Mouse (Mus musculus): ENCODE measurements around the gene Ptcd2. TPM values are rescaled to one million over a fixed set of nuclear protein-coding genes. Genes with fewer than 3 reads are reported as not detected.

The Ptcd2 gene
- total RNA-seq, 4 experiments from 2014 or later: 26.4 to 35.2 (median 29.1) TPM

DNA sequence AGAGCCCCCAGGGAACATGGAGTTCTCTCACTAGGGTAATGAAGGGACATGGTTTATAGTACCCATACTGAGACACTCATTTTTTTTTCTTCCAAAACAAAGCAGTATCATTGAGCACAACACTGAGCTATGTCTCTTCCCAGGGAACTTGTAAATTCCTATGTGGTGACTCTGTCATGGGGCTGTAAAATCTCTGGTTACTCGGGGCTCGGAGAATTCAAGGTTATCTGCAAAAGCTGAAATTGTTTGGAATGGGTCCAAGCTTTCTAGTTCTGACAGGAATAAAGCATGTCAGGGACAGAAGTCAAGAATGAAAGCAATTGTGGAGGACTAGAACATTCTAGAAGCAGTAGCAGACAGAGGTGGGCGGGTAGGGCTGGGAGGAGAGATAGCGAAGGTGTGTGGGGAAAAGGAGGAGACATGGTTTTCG lies 36.6 kb downstream of the Ptcd2 start:
- DNase-seq (ENCODE audit: low spot score in 2 of 2): no peak

DNA sequence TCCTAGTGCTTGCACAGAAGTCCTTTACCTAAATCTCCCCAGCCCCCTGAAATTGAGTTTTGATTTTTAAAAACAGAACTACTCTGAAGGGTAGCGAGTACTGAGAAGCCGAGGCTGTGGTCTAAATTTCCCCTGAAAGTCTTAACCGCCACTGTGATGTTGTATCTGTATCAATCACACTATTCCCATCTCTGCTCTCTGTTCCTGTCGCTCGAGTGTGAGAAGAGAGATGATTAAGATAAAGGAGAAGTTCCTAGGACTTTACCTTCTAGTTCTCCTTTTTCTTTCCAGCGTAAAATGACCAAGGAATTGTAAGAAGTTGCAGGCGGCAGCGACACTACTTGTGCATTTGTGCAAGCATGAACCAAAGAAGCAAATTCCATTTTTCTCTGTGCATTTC lies 38.3 kb downstream of the Ptcd2 start:
- no peak for DNase-seq (ENCODE audit: low spot score in 2 of 2)

DNA sequence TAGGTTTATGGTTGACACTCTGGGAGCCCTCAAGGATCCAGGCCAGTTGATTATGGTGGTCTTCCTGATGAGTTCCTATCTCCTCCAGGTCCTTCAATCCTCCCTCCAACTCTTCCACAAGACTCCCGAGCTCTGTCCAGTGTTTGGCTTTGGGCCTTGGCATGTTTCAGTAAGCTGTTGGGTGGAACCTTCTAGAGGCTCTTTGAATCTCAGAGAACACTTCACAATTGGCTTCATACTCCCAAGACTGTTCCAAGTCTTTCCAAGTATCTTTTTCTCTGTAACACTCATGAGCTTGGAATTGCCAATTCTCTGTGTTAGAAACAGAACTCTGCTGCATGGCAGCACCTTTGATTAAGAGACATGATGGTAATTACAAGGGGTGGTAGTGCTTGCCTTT lies 39.3 kb downstream of the Ptcd2 start:
- no peak for DNase-seq (ENCODE audit: low spot score in 2 of 2)

DNA sequence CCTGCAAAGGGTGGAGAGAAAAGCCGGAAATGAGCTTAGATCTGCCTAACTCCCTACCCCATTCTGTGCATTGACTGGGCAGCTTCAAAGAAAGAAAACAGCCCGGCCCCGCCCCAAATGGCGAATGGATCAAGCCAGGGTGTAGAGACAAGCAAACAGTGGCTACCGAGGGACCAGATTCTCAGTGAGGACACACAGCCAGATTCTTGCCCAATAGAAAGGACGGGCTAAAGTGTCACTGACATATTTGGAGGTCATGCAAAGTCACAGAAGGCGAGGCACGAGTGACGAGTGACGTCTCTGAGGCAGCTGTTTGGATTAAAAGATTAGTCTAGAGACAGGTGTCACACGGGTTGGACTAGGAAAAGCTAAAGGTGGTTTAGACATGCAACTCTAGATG lies 40.1 kb downstream of the Ptcd2 start:
- no peak for DNase-seq (ENCODE audit: low spot score in 2 of 2)

DNA sequence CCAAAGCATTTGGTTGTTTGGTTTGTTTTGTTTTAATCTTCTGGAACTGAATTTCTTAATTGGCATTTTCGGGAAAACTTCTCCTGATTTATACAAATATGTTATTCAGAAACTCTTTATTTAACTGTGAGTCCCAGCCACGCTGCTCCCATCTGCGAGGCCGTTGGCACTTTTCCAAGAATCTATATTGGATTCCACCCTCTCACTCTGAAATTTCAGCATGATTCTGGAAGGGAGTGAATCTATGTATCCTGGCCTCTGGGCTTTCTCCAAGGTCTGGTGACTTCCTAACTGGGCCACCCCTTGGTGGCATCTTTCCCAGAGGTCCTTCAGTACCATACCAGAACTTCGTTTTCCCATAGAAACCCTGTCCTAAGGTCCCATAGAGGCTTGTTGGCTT lies 40.7 kb downstream of the Ptcd2 start:
- peak; percentile 32 to 58 for DNase-seq (ENCODE audit: low spot score in 2 of 2)

DNA sequence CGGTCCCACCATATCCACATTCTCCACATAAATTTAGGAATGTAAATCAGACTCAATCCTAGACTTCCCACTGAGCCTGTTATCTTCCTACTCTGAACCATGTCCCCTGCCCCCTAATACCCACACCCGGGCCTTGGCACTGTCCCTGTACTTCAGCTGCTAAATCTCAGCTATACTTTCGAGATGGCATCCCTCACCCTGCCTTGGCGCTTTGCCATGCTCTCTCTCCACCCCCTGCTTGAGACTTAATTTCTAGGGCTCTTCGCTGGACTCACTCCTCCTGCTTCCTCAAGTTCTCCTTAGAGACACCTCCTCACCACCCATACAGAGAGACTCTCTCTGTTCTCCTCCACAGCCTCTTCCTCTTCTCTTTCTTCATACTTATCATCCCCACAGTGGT lies 44.6 kb downstream of the Ptcd2 start:
- no peak for DNase-seq (ENCODE audit: low spot score in 2 of 2)

DNA sequence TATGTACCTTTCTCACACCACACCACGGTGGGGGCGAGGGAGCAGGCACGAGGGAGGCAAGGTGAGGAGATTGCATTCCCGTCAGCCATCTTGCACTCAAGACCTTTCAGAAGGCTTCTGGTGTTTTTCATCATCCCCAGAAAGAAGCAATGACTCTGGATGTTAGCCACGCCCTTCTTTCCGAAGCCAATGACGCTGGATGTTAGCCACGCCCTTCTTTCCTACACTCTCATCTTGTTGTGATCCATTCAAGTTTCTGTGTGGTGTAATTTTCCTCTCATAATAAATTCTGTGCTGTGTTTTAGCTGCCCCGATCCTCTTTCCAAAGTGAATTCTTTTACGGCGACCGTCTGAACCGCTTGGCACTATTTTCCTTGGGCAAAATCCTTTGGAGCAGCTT lies 50.3 kb downstream of the Ptcd2 start:
- no peak for DNase-seq (ENCODE audit: low spot score in 2 of 2)

DNA sequence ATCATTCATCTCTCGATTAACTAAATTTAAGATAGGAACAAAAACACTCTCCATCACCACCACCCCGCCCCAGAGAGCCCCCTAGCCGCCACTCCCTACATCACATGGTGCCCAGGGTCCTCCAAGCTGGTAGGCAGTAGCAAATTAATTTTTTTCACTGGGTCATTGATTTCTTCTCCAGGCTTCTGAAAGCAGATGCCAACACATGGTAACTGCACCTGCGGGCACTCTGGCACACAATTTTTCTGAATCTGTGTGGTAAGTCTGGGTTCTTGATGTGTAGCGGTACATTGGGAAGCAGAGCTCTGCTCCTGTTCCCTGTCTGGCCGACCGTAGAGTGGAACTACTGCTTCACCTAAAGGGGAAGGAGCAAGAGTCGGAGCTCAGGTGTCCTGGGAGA lies 53.7 kb downstream of the Ptcd2 start:
- no peak for DNase-seq (ENCODE audit: low spot score in 2 of 2)

DNA sequence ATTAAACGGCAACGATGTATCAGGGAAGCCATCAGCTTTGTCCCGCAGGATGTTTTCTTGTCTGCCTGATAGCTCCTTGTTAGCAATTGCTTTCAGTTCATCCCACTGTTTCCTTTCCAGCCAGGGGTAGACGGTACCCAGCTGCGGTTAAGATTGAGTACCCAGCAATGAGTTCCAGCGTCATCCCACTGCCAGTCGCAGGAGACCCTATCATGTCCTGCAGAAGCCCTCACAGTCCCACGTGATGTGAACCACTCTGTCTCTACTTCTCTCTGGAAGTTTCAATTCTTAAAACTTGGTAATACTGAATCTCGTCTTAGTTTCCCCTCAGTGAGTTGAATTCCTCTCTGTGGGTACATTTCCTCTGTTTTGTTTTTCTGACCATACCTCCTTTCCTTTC lies 56.7 kb downstream of the Ptcd2 start:
- no peak for DNase-seq (ENCODE audit: low spot score in 2 of 2)

DNA sequence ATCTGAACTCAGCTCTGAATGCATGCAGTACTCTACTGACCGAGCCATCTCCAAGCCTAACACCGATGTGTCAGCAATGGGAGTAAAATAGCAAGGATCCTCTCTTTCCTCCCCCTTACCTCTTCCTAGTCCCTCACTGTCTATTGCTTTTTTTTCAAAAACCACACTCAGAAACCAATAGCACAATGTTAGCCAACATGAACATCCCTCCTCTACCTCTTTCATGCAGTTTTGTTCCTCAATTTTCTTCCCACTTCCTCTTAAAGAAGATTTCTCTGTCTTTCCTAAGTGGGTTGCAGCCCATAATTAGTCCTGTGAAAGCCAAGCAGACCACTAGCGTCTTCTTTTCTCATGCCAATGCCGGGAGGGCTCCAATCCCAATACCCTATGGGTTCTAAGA lies 57.3 kb downstream of the Ptcd2 start:
- DNase-seq (ENCODE audit: low spot score in 2 of 2): no peak

DNA sequence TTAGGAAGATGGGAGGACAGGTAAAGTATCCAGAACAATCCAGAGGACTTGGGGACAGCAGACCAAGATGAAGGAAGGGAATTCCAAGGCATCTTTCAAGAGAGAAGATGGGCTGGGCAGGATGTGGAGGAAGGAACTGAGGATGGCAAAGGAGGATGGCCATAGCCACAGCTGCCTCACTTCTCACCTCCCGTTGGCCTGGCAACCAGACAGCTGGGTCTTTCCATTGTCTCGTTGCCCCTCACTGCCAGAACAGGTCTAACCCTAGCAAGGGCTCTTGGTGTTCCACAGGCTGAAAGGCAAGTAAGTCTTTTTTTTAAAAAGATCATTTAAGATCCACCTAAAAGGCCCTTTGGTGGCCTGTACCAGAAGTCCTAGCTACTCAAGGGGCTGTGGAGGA lies 59.3 kb downstream of the Ptcd2 start:
- DNase-seq (ENCODE audit: low spot score in 2 of 2): no peak

DNA sequence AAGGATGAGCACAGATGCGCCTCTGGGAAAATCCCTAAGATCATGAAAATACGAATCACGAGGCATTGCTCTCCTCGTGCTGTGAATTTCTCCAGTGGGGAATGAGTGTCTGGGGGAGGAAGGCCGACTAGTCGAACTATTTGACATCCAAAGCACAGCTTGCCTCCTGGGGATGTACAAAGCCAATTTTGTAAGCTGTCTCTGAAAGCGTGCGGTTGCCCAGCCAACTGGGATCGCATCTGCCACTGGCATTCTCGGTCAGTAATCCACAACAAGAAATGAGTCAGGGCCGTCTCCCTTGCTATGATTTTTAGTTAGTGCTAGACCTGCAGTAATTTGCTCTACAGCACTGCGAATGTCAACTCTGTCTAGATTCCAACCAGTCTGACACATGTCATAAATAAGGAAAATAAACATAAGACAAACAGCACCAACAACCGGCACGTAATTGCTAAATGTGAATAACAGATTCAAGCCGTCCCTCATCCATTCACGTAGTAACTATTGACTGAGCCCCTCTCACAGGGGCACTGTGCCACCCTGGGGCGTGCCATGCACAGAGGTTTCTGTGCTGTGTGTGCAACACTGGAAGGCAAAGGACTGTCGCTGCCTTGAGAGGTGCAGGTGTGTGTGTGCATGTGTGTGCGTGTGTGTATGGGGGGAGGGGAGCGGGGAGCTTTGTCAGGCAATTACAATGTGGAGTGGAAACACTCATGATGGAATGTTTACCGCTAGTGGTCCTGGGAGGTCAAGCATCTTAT lies 59.9 kb downstream of the Ptcd2 start:
- peak; percentile 81 to 88 for DNase-seq (ENCODE audit: low spot score in 2 of 2)

DNA sequence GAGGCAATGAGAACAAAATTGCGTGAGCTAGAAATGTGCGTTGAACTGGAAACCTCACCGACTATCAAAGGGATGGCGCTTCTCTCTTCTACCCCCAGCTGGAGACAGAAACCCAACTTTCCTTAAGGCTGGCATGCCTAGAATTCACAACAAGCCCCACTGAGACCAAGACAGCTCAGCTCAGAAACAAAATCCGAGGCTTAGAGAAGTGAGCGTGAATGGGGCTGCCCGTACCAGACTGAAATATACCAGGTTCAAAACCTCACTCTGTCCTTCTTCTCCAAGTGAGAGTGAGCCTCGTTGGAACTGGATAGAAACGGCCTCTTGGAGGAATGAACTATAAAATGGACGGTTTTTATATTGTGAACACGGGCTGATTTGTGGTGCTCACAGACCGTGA lies 60.6 kb downstream of the Ptcd2 start:
- DNase-seq (ENCODE audit: low spot score in 2 of 2): no peak

DNA sequence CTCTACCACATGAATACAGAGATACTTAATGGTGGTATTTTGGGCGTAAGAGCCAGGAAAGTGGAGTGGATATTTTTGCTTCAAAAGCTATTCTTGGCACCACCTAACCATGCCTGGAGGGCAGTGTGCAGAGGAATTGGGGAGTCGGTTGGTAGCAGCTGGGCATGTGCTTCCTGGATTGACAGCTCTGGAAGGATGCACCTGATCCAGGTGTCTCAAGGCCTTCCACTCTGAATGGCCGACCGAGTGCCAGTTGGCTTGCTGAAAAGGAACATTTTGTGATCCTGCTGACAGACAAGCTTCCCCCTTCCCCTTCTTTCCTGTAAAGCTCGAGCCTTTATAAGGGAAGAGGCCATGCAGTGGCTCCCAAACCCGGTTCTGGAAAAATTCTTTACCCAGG lies 61.5 kb downstream of the Ptcd2 start:
- no peak for DNase-seq (ENCODE audit: low spot score in 2 of 2)

DNA sequence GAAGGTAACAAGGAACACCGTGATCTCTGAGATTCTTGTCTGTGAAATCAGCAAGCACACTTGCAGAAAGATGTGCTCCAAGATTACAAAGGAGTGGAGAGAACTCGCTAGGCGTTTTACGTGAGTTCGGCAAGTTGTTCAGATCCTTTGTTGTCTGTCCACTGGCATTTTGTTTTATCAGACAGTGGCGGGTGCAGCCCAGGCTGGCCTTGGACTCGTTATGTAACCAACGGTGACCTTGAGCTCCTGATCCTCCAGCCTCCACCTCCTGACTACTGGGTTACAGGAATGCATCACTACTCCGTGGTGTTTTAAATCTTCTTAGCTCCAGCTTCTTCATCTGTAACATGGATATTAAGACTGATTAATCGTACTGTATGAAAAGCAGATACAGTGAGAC lies 65.2 kb downstream of the Ptcd2 start:
- no peak for DNase-seq (ENCODE audit: low spot score in 2 of 2)

DNA sequence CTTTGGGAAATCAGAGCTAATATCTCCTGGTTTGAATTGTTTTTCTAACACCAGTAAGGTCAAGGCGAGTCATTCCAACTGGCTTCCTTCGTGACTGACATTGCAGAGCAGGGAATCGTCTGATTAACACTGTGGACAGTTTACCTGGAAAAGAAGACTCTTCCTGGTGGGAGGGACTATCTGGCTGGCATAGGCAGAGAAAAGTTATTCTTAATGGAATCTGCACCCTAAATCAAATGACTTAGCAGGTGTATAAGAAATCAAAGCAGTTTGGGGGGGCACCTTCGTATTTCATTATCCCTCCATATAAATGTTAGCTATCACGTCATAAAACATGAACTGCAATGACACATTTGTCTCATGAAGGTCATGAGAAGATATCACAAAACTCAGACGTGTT lies 66.0 kb downstream of the Ptcd2 start:
- DNase-seq (ENCODE audit: low spot score in 2 of 2): no peak

DNA sequence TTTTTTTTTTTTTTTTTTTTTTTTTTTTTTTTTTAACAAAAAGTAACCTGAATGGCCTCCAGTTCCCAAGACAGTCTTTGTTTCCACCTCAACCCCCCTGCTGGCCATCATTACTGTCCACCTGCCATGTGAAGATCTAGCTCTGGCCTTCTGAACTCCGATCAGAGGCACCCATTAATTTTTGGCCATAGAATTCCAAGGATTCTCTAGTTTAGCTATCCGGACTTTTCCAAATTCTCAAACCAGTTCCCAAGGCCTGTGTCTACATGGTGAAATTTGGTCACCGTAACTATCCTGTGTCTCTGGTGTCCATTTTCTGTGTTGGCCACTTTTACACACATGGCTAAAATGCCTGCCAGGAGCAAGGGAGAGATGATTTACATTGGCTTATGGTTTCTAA lies 67.0 kb downstream of the Ptcd2 start:
- no peak for DNase-seq (ENCODE audit: low spot score in 2 of 2)

DNA sequence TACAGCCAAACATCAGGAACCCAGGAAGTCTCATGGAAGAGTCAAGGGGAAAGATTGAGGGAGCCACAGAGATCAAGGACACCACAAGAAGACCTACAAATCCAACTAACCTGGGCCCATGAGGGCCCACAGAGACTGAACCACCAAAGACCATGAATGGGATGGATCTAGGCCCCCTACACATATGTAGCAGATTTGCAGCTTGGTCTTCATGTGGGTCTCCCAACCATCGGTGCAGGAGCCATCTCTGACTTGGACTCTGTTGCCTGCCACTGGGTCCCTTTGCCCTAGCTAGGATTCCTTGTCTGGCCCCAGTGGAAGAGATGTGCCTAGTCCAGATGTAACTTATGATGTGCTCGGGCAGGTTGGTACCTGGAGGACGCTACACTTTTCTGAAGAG lies 72.5 kb downstream of the Ptcd2 start:
- DNase-seq (ENCODE audit: low spot score in 2 of 2): no peak

Other genes with a start within 250 kb of the Ptcd2 start
- gene Zfp366, start 159.9 kb downstream of the Ptcd2 start, total RNA-seq (2022): 1 to 10 TPM; 3.7 to 4.9 (median 3.9) TPM
- gene Mrps27, start 81 bp upstream of the Ptcd2 start, total RNA-seq (2022): 10 to 100 TPM; 23.5 to 32.8 (median 26.8) TPM
- 100 to 1,000 TPM; 617 to 716 (median 673) TPM for gene Map1b, start 171.8 kb upstream of the Ptcd2 start, total RNA-seq (2022)